Mouse (Mus musculus) liver, embryonic 13.5 days (tissue): Measurements from ENCODE around the gene Ostm1. TPM values are rescaled to one million over a fixed set of nuclear protein-coding genes. Genes with fewer than 3 reads are reported as not detected.

Source experiments
- ATAC-seq: fragments of 200-750 bp; cut with Nextera tagmentation; 2 replicates; pipeline ENCODE4 v1.8.0; 2017; ENCODE audit warnings: low read depth, mild to moderate bottlenecking, moderate number of reproducible peaks, moderate library complexity
- DNase-seq: peaks from one replicate; pipeline ENCODE4 v3.0.0; 2022
- H3K27ac ChIP-seq: fragments of 300-500 bp; sonication (generic); 2 replicates; pipeline ENCODE4 v1.5.1; 2015; ENCODE audit warnings: moderate library complexity, mild to moderate bottlenecking, inconsistent platforms
- H3K27me3 ChIP-seq: fragments of 300-500 bp; sonication (generic); 2 replicates; pipeline ENCODE4 v1.6.1; 2015; ENCODE audit warnings: mild to moderate bottlenecking, inconsistent platforms
- H3K36me3 ChIP-seq: fragments of 300-500 bp; sonication (generic); 2 replicates; pipeline ENCODE4 v1.6.1; 2015; ENCODE audit warnings: mild to moderate bottlenecking, inconsistent platforms
- H3K4me1 ChIP-seq: fragments of 300-500 bp; sonication (generic); replicated peaks from 2 replicates; pipeline ENCODE4 v1.6.1; 2015; ENCODE audit warnings: inconsistent platforms
- H3K4me2 ChIP-seq: fragments of 300-500 bp; sonication (generic); 2 replicates; pipeline ENCODE4 v1.6.1; 2015; ENCODE audit warnings: inconsistent platforms, mild to moderate bottlenecking, moderate library complexity
- H3K4me3 ChIP-seq: fragments of 300-500 bp; sonication (generic); replicated peaks from 2 replicates; pipeline ENCODE4 v1.5.1; 2015; ENCODE audit warnings: mild to moderate bottlenecking, inconsistent platforms
- H3K9ac ChIP-seq: fragments of 300-500 bp; sonication (generic); 2 replicates; pipeline ENCODE4 v1.6.1; 2015; ENCODE audit warnings: mild to moderate bottlenecking, inconsistent platforms
- H3K9me3 ChIP-seq: fragments of 300-500 bp; sonication (generic); replicated peaks from 2 replicates; pipeline ENCODE4 v1.6.1; 2016; ENCODE audit warnings: inconsistent platforms
- WGBS: fragments of 180-500 bp; shearing (Covaris S2); methylation state at CpG from one replicate; pipeline ENCODE4 v1.1.7; 2015; ENCODE audit not compliant: insufficient replicate concordance; 5-methylcytosine and 5-hydroxymethylcytosine counted together
- polyA plus RNA-seq: library from polyadenylated mRNA; unstranded; fragments of >200 nt; fragmentation: Nextera tagmentation; extraction: Ambion mirVana; gene quantifications from 2 replicates; pipeline ENCODE4 v1.2.1, GENCODE M21; 2015

The Ostm1 gene
- polyA plus RNA-seq, 1 experiment from 2014 or later: 15.6 TPM

- Histone ChIP-seq H3K36me3 (no peaks in the 10 kb centered on the region), H3K27me3 (peaks cover 51% of the 10 kb centered on the region), H3K4me2 (no peak overlapping the region), H3K9me3 (peaks cover 5% of the 10 kb centered on the region), H3K27ac (no peak overlapping the region), H3K9ac (no peak overlapping the region), H3K4me1 (no peaks in the 10 kb centered on the region), H3K4me3 (no peak overlapping the region)
- WGBS: 56% methylated on average over 2 of the region's 2 CpGs
- no peak for ATAC-seq
- no peak for DNase-seq
Observed at GRCm38 (mm10) chr10:42604874-42605273, 21.3 kb downstream of the Ostm1 start.

- Histone ChIP-seq H3K9me3 (peaks cover 5% of the 10 kb centered on the region), H3K9ac (no peak overlapping the region), H3K27ac (no peak overlapping the region), H3K4me2 (no peak overlapping the region), H3K36me3 (no peaks in the 10 kb centered on the region), H3K27me3 (peaks cover 56% of the 10 kb centered on the region), H3K4me3 (no peak overlapping the region), H3K4me1 (no peaks in the 10 kb centered on the region)
- no peak for ATAC-seq
- DNase-seq: no peak
- WGBS: 58% methylated on average over 4 of the region's 4 CpGs
Observed at GRCm38 (mm10) chr10:42606757-42607156, 23.1 kb downstream of the Ostm1 start.

GRCm38 (mm10) chr10:42613075-42613474 lies 29.5 kb downstream of the Ostm1 start:
- H3K27ac ChIP-seq: no peak overlapping the region
- no peak overlapping the region for H3K4me2 ChIP-seq
- no peak overlapping the region for H3K4me3 ChIP-seq
- H3K9me3 ChIP-seq: no peaks in the 10 kb centered on the region
- peaks cover 3% of the 10 kb centered on the region; the same call in 1 of the 2 replicates for H3K4me1 ChIP-seq
- H3K27me3 ChIP-seq: peaks cover 92% of the 10 kb centered on the region
- no peaks in the 10 kb centered on the region for H3K36me3 ChIP-seq
- H3K9ac ChIP-seq: no peak overlapping the region
- DNase-seq (no peak), ATAC-seq (no peak)
- WGBS: 7% methylated on average over 12 of the region's 12 CpGs

- Histone ChIP-seq H3K4me3 (peak overlapping the region; percentile 32), H3K36me3 (no peaks in the 10 kb centered on the region), H3K4me1 (peaks cover 3% of the 10 kb centered on the region; the same call in 1 of the 2 replicates), H3K27me3 (peaks cover 95% of the 10 kb centered on the region), H3K27ac (no peak overlapping the region), H3K9me3 (no peaks in the 10 kb centered on the region), H3K9ac (no peak overlapping the region), H3K4me2 (peak overlapping the region; percentile 47)
- DNase-seq: no peak
- no peak for ATAC-seq
- 3% methylated on average over 36 of the region's 40 CpGs for WGBS
Observed at GRCm38 (mm10) chr10:42613639-42614381, 30.2 kb downstream of the Ostm1 start.

- Histone ChIP-seq H3K4me2 (no peak overlapping the region), H3K9ac (no peak overlapping the region), H3K36me3 (no peaks in the 10 kb centered on the region), H3K9me3 (no peaks in the 10 kb centered on the region), H3K27ac (no peak overlapping the region), H3K4me1 (peaks cover 3% of the 10 kb centered on the region; the same call in 1 of the 2 replicates), H3K27me3 (peaks cover 97% of the 10 kb centered on the region), H3K4me3 (no peak overlapping the region)
- 9% methylated on average over 9 of the region's 9 CpGs for WGBS
- no peak for DNase-seq
- ATAC-seq: no peak
Observed at GRCm38 (mm10) chr10:42614766-42615165, 31.1 kb downstream of the Ostm1 start.

GRCm38 (mm10) chr10:42618291-42618690 lies 34.7 kb downstream of the Ostm1 start:
- peaks cover 3% of the 10 kb centered on the region; the same call in 1 of the 2 replicates for H3K4me1 ChIP-seq
- 31% methylated on average over 2 of the region's 2 CpGs for WGBS
- no peak for ATAC-seq
- DNase-seq: no peak
- H3K9ac ChIP-seq: no peak overlapping the region
- H3K4me2 ChIP-seq: no peak overlapping the region
- no peaks in the 10 kb centered on the region for H3K9me3 ChIP-seq
- H3K4me3 ChIP-seq: no peak overlapping the region
- no peaks in the 10 kb centered on the region for H3K36me3 ChIP-seq
- H3K27me3 ChIP-seq: peaks cover 88% of the 10 kb centered on the region
- no peak overlapping the region for H3K27ac ChIP-seq

GRCm38 (mm10) chr10:42625907-42626306 lies 42.3 kb downstream of the Ostm1 start:
- peak; percentile 100 for ATAC-seq
- peak overlapping the region; percentile 26; the same call in 1 of the 2 replicates for H3K4me2 ChIP-seq

GRCm38 (mm10) chr10:42630596-42631355 lies 47.2 kb downstream of the Ostm1 start:
- H3K4me3 ChIP-seq: no peak overlapping the region
- no peaks in the 10 kb centered on the region for H3K9me3 ChIP-seq
- H3K36me3 ChIP-seq: no peaks in the 10 kb centered on the region
- H3K9ac ChIP-seq: no peak overlapping the region
- H3K4me2 ChIP-seq: no peak overlapping the region
- H3K27me3 ChIP-seq: peaks cover 100% of the 10 kb centered on the region
- peaks cover 46% of the 10 kb centered on the region for H3K4me1 ChIP-seq
- WGBS: 4% methylated on average over 19 of the region's 19 CpGs
- no peak for ATAC-seq
- no peak for DNase-seq
- no peak overlapping the region for H3K27ac ChIP-seq

More at GRCm38 (mm10) chr10:42625907-42626306, 42.3 kb downstream of the Ostm1 start:
- Histone ChIP-seq H3K4me1 (peaks cover 34% of the 10 kb centered on the region), H3K36me3 (no peaks in the 10 kb centered on the region), H3K27me3 (peaks cover 83% of the 10 kb centered on the region), H3K27ac (peak overlapping the region; percentile 61), H3K9me3 (no peaks in the 10 kb centered on the region), H3K4me3 (no peak overlapping the region), H3K9ac (no peak overlapping the region)
- DNase-seq: peak; percentile 23
- 41% methylated on average over 2 of the region's 2 CpGs for WGBS

GRCm38 (mm10) chr10:42631754-42632452 lies 48.3 kb downstream of the Ostm1 start:
- Histone ChIP-seq H3K4me2 (peak overlapping the region; percentile 70), H3K9me3 (no peaks in the 10 kb centered on the region), H3K9ac (no peak overlapping the region), H3K4me3 (peak overlapping the region; percentile 57), H3K36me3 (no peaks in the 10 kb centered on the region), H3K27me3 (peaks cover 100% of the 10 kb centered on the region), H3K27ac (no peak overlapping the region), H3K4me1 (peaks cover 43% of the 10 kb centered on the region)
- WGBS: 3% methylated on average over 42 of the region's 42 CpGs
- no peak for DNase-seq
- ATAC-seq: no peak

GRCm38 (mm10) chr10:42632453-42633360 lies 49.1 kb downstream of the Ostm1 start:
- H3K36me3 ChIP-seq: no peaks in the 10 kb centered on the region
- peaks cover 100% of the 10 kb centered on the region for H3K27me3 ChIP-seq
- no peaks in the 10 kb centered on the region for H3K9me3 ChIP-seq
- WGBS: 1% methylated on average over 39 of the region's 39 CpGs
- H3K9ac ChIP-seq: peak overlapping the region; percentile 17; the same call in 1 of the 2 replicates
- H3K4me2 ChIP-seq: peak overlapping the region; percentile 70
- no peak overlapping the region for H3K27ac ChIP-seq
- H3K4me1 ChIP-seq: peaks cover 38% of the 10 kb centered on the region
- ATAC-seq: no peak
- H3K4me3 ChIP-seq: peak overlapping the region; percentile 57
- no peak for DNase-seq
